8 mouse cellular contexts compared by ENCODE assay signal in genomic region chr1:182516758-182517676, GRCm38 (mm10). TPM values are rescaled to one million over a fixed set of nuclear protein-coding genes. Genes with fewer than 3 reads are reported as not detected.
DNase-seq lines count a peak whose midpoint lies in the region; ATAC-seq lines count a peak whose summit lies in the region.

TSS of gene Capn2 (minus strand) at chr1:182517608.

- WGBS in forebrain, embryonic 15.5 days, result under 1% methylated on average over 77 of the region's 84 CpGs
- WGBS in liver, embryonic 16.5 days (ENCODE audit: insufficient replicate concordance), result under 1% methylated on average over 71 of the region's 84 CpGs
- under 1% methylated on average over 79 of the region's 84 CpGs for WGBS in neural tube, embryonic 11.5 days
- WGBS in stomach, embryonic 16.5 days, result under 1% methylated on average over 83 of the region's 84 CpGs

- intact Hi-C loops in heart, postnatal 10 days (cut with DNase I), result loop anchor here (1.0 kb wide), 3 partner anchors 17 to 27 kb away; no protein-coding TSS in a partner anchor

- DNase-seq in CD4-positive, CD25-positive, alpha-beta regulatory T cell, adult 2 months (ENCODE audit: low read depth, low spot score), result peak; percentile 82
- DNase-seq in heart, postnatal 10 days, result peak; percentile 90 to 91
- peak; percentile 88 to 93 for DNase-seq in kidney, postnatal 4 days
- peak; percentile 85 for DNase-seq in neural tube, embryonic 11.5 days (ENCODE audit: low spot score)

- peaks cover under 1% of the 10 kb centered on the region for H3K36me3 ChIP-seq in forebrain, embryonic 15.5 days
- H3K36me3 ChIP-seq in liver, embryonic 16.5 days (ENCODE audit: control insufficient read depth, insufficient read depth), result no peaks in the 10 kb centered on the region
- no peaks in the 10 kb centered on the region for H3K36me3 ChIP-seq in neural tube, embryonic 11.5 days (ENCODE audit: control insufficient read depth, insufficient read depth, low read length)
- 0 out of 2 replicates have a peak, but pooled peaks cover under 1% of the 10 kb centered on the region for H3K36me3 ChIP-seq in stomach, embryonic 16.5 days (ENCODE audit: control insufficient read depth, insufficient read depth, low read length)

- H3K9me3 ChIP-seq in forebrain, embryonic 15.5 days, result no peaks in the 10 kb centered on the region
- H3K9me3 ChIP-seq in liver, embryonic 16.5 days (replicated peaks; ENCODE audit: control insufficient read depth, low read length), result no peaks in the 10 kb centered on the region
- no peaks in the 10 kb centered on the region for H3K9me3 ChIP-seq in neural tube, embryonic 11.5 days (ENCODE audit: control insufficient read depth, low read length)
- no peaks in the 10 kb centered on the region for H3K9me3 ChIP-seq in stomach, embryonic 16.5 days (replicated peaks; ENCODE audit: control insufficient read depth, low read length)

- H3K9ac ChIP-seq in forebrain, embryonic 15.5 days (replicated peaks), result peak within 1 kb of the TSS; percentile 85
- H3K9ac ChIP-seq in liver, embryonic 16.5 days (ENCODE audit: low read depth, low read length), result peak within 1 kb of the TSS; percentile 66
- peak within 1 kb of the TSS; percentile 80 for H3K9ac ChIP-seq in neural tube, embryonic 11.5 days (ENCODE audit: low read length)
- H3K9ac ChIP-seq in stomach, embryonic 16.5 days (ENCODE audit: low read length), result peak within 1 kb of the TSS; percentile 91

- H3K4me3 ChIP-seq in forebrain, embryonic 15.5 days, result peak within 1 kb of the TSS; percentile 75
- peak within 1 kb of the TSS; percentile 64 for H3K4me3 ChIP-seq in liver, embryonic 16.5 days (ENCODE audit: low read depth, low read length)
- H3K4me3 ChIP-seq in neural tube, embryonic 11.5 days (ENCODE audit: low read depth, low read length), result peak within 1 kb of the TSS; percentile 60
- peak within 1 kb of the TSS; percentile 60 for H3K4me3 ChIP-seq in stomach, embryonic 16.5 days (replicated peaks; ENCODE audit: low read length)

- H3K4me1 ChIP-seq in forebrain, embryonic 15.5 days, result peaks cover 17% of the 10 kb centered on the region
- H3K4me1 ChIP-seq in liver, embryonic 16.5 days (ENCODE audit: control insufficient read depth, low read depth, low read length), result no peaks in the 10 kb centered on the region
- H3K4me1 ChIP-seq in neural tube, embryonic 11.5 days (ENCODE audit: control insufficient read depth, insufficient read depth, low read length), result peaks cover 8% of the 10 kb centered on the region
- H3K4me1 ChIP-seq in stomach, embryonic 16.5 days (ENCODE audit: control insufficient read depth, insufficient read depth, low read length), result peaks cover 60% of the 10 kb centered on the region

- H3K4me2 ChIP-seq in forebrain, embryonic 15.5 days (replicated peaks), result peak within 1 kb of the TSS; percentile 57
- peak within 1 kb of the TSS; percentile 62 for H3K4me2 ChIP-seq in liver, embryonic 16.5 days (ENCODE audit: low read depth, low read length)
- peak within 1 kb of the TSS; percentile 65 for H3K4me2 ChIP-seq in neural tube, embryonic 11.5 days (ENCODE audit: low read depth)
- peak within 1 kb of the TSS; percentile 68 for H3K4me2 ChIP-seq in stomach, embryonic 16.5 days (ENCODE audit: low read depth, low read length)

- peak within 1 kb of the TSS; percentile 80 for H3K27ac ChIP-seq in forebrain, embryonic 15.5 days (replicated peaks)
- peak within 1 kb of the TSS; percentile 65 for H3K27ac ChIP-seq in liver, embryonic 16.5 days (ENCODE audit: low read length)
- peak within 1 kb of the TSS; percentile 81 for H3K27ac ChIP-seq in neural tube, embryonic 11.5 days (ENCODE audit: low read depth, low read length)
- H3K27ac ChIP-seq in stomach, embryonic 16.5 days (ENCODE audit: low read length), result peak within 1 kb of the TSS; percentile 89

- ATAC-seq in cerebellum, adult (ENCODE audit: insufficient number of reproducible peaks, low FRiP score, low TSS enrichment), result peak; percentile 90
- ATAC-seq in forebrain, embryonic 15.5 days (replicated peaks), result peak; percentile 96
- ATAC-seq in liver, embryonic 16.5 days (ENCODE audit: low read depth), result peak; percentile 87
- ATAC-seq in neural tube, embryonic 11.5 days (ENCODE audit: insufficient read depth, low FRiP score, low TSS enrichment), result peak; percentile 96
- ATAC-seq in stomach, embryonic 16.5 days (ENCODE audit: insufficient read depth, low FRiP score), result peak; percentile 90

- 0 out of 2 replicates have a peak, but pooled peaks cover 4% of the 10 kb centered on the region for H3K27me3 ChIP-seq in forebrain, embryonic 15.5 days
- H3K27me3 ChIP-seq in liver, embryonic 16.5 days (ENCODE audit: control insufficient read depth, insufficient read depth, low read depth, low read length), result peaks cover 22% of the 10 kb centered on the region
- no peaks in the 10 kb centered on the region for H3K27me3 ChIP-seq in neural tube, embryonic 11.5 days (ENCODE audit: control insufficient read depth, insufficient read depth, low read length)
- H3K27me3 ChIP-seq in stomach, embryonic 16.5 days (ENCODE audit: control insufficient read depth, insufficient read depth, low read length), result no peaks in the 10 kb centered on the region

RNA-seq across cellular contexts. Expression of gene Capn2, which starts in this region (rescaled TPM):
- polyA plus RNA-seq in forebrain, embryonic 15.5 days (2015; fragmentation: Nextera tagmentation; extraction: Ambion mirVana), result 70.3 and 72.9 TPM in 2 replicates
- total RNA-seq in heart, postnatal 10 days (2021), result 10 to 100 TPM; 87.8 to 91.2 TPM
- polyA plus RNA-seq in liver, embryonic 16.5 days (2015; fragmentation: Nextera tagmentation; extraction: Ambion mirVana), result 25.0 and 27.4 TPM in 2 replicates
- polyA plus RNA-seq in neural tube, embryonic 11.5 days (2014; fragmentation: Nextera tagmentation; extraction: Ambion mirVana), result 81.8 and 90.8 TPM in 2 replicates
- 127 and 139 TPM in 2 replicates for polyA plus RNA-seq in stomach, embryonic 16.5 days (2015; fragmentation: Nextera tagmentation; extraction: Ambion mirVana)

Comparison
In these comparisons a context has a peak if more than half of its experiments do, and no peak if none do; other contexts are left out.
1. Peak in every context shown above with its lines: DNase-seq, ATAC-seq, H3K4me3 ChIP-seq and H3K27ac ChIP-seq.